In genomic region chr11:69804972-69805909, GRCm38 (mm10) we compare ENCODE assay signal across 8 mouse cellular contexts. TPM values are rescaled to one million over a fixed set of nuclear protein-coding genes. Genes with fewer than 3 reads are reported as not detected.
DNase-seq lines count a peak whose midpoint lies in the region; ATAC-seq and TF ChIP-seq lines count a peak whose summit lies in the region.

Gene Tmem102 (minus strand): TSS chr11:69805624.

- H3K9me3 ChIP-seq in intestine, embryonic 14.5 days (ENCODE audit: control insufficient read depth, low read length) = no peaks in the 10 kb centered on the region
- no peaks in the 10 kb centered on the region for H3K9me3 ChIP-seq in liver, embryonic 15.5 days (replicated peaks)
- H3K9me3 ChIP-seq in stomach, embryonic 15.5 days = no peaks in the 10 kb centered on the region

- TF ChIP-seq CTCF in left cerebral cortex, adult 2 months (IDR thresholded peaks at IDR 0.05) = no peak; the same call in 1 of the 2 replicates

- intact Hi-C loops in left cerebral cortex, adult 2 months (cut with DNase I) = loop anchor here (5.0 kb wide), 1 partner anchor 72 kb away; the partner anchor contains the start of gene Tmem95

- peak; percentile 87 for DNase-seq in A20 (ENCODE audit: low read depth, low spot score)
- peak; percentile 20 for DNase-seq in embryo, embryonic 11 days
- peak; percentile 64 for DNase-seq in intestine, embryonic 14.5 days (ENCODE audit: low spot score)
- no peak for DNase-seq in cerebellum, adult 11 months
- DNase-seq in thymus, adult 18-20 months = no peak
- no peak for DNase-seq in left cerebral cortex, adult 2 months (ENCODE audit: extremely low spot score in 1 of 2, low spot score in 2 of 2)

- H3K36me3 ChIP-seq in intestine, embryonic 14.5 days (ENCODE audit: control insufficient read depth, insufficient read depth, low read length) = no peaks in the 10 kb centered on the region
- no peaks in the 10 kb centered on the region for H3K36me3 ChIP-seq in liver, embryonic 15.5 days (replicated peaks)
- H3K36me3 ChIP-seq in stomach, embryonic 15.5 days = no peaks in the 10 kb centered on the region

- WGBS in intestine, embryonic 14.5 days = 7% methylated on average over 29 of the region's 29 CpGs
- WGBS in liver, embryonic 15.5 days (ENCODE audit: insufficient replicate concordance) = 22% methylated on average over 29 of the region's 29 CpGs
- 11% methylated on average over 29 of the region's 29 CpGs for WGBS in stomach, embryonic 15.5 days

- peak within 1 kb of the TSS; percentile 58 for H3K4me3 ChIP-seq in intestine, embryonic 14.5 days (ENCODE audit: low read depth, low read length)
- peak within 1 kb of the TSS; percentile 11; the same call in 1 of the 2 replicates for H3K4me3 ChIP-seq in liver, embryonic 15.5 days (replicated peaks)
- H3K4me3 ChIP-seq in stomach, embryonic 15.5 days (replicated peaks) = peak within 1 kb of the TSS; percentile 56
- H3K4me3 ChIP-seq in left cerebral cortex, adult 2 months = no peak within 1 kb of the TSS; the same call in 1 of the 2 replicates

- peaks cover 32% of the 10 kb centered on the region for H3K4me1 ChIP-seq in intestine, embryonic 14.5 days (replicated peaks; ENCODE audit: control insufficient read depth, insufficient read depth, low read length)
- peaks cover 46% of the 10 kb centered on the region for H3K4me1 ChIP-seq in liver, embryonic 15.5 days (replicated peaks)
- H3K4me1 ChIP-seq in stomach, embryonic 15.5 days = peaks cover 46% of the 10 kb centered on the region

- ATAC-seq in intestine, embryonic 14.5 days (replicated peaks; ENCODE audit: low FRiP score, low TSS enrichment, low read depth) = no peak
- no peak for ATAC-seq in liver, embryonic 15.5 days (ENCODE audit: insufficient read depth)
- peak; percentile 33; the same call in 1 of the 2 replicates for ATAC-seq in stomach, embryonic 15.5 days (ENCODE audit: insufficient read depth, low FRiP score, low read depth)

- peak within 1 kb of the TSS; percentile 23 for H3K9ac ChIP-seq in intestine, embryonic 14.5 days (ENCODE audit: low read length)
- H3K9ac ChIP-seq in liver, embryonic 15.5 days = 0 out of 2 replicates have a peak within 1 kb of the TSS, but pooled peaks have one; percentile 47
- H3K9ac ChIP-seq in stomach, embryonic 15.5 days = no peak within 1 kb of the TSS; the same call in 1 of the 2 replicates

- peak within 1 kb of the TSS; percentile 82 for H3K4me2 ChIP-seq in intestine, embryonic 14.5 days (ENCODE audit: low read length)
- peak within 1 kb of the TSS; percentile 78 for H3K4me2 ChIP-seq in liver, embryonic 15.5 days
- H3K4me2 ChIP-seq in stomach, embryonic 15.5 days = peak within 1 kb of the TSS; percentile 98

- H3K27me3 ChIP-seq in intestine, embryonic 14.5 days (replicated peaks; ENCODE audit: control insufficient read depth, insufficient read depth, low read length) = peaks cover 38% of the 10 kb centered on the region
- peaks cover 91% of the 10 kb centered on the region for H3K27me3 ChIP-seq in liver, embryonic 15.5 days
- H3K27me3 ChIP-seq in stomach, embryonic 15.5 days (replicated peaks) = peaks cover 6% of the 10 kb centered on the region; the same call in 1 of the 2 replicates

- H3K27ac ChIP-seq in intestine, embryonic 14.5 days (ENCODE audit: low read depth) = no peak within 1 kb of the TSS
- H3K27ac ChIP-seq in liver, embryonic 15.5 days (replicated peaks) = no peak within 1 kb of the TSS
- H3K27ac ChIP-seq in stomach, embryonic 15.5 days = no peak within 1 kb of the TSS; the same call in 1 of the 2 replicates
- H3K27ac ChIP-seq in left cerebral cortex, adult 2 months = no peak within 1 kb of the TSS

RNA-seq across cellular contexts. Expression of gene Tmem102, which starts in this region (rescaled TPM):
- polyA plus RNA-seq in intestine, embryonic 14.5 days (2014; fragmentation: Nextera tagmentation; extraction: Ambion mirVana) = 16.1 and 22.9 TPM in 2 replicates
- polyA plus RNA-seq in liver, embryonic 15.5 days (2015; fragmentation: Nextera tagmentation; extraction: Ambion mirVana) = 0.69 and 0.94 TPM in 2 replicates
- 19.9 and 20.4 TPM in 2 replicates for polyA plus RNA-seq in stomach, embryonic 15.5 days (2015; fragmentation: Nextera tagmentation; extraction: Ambion mirVana)
- total RNA-seq in left cerebral cortex, adult 2 months (2021) = under 1 TPM in 1 of 2 experiments, not detected in 1; 0.23 TPM

Comparison
In these comparisons a context has a peak if more than half of its experiments do, and no peak if none do; other contexts are left out.
1. DNase-seq: peak in A20 (single experiment), embryo, embryonic 11 days (single experiment) and intestine, embryonic 14.5 days (single experiment); none in cerebellum, adult 11 months (single experiment), thymus, adult 18-20 months (0 of 2) and left cerebral cortex, adult 2 months (0 of 2).
2. Peak in every context shown above with its lines, with median percentiles within 50 percentile points of each other: H3K4me2 ChIP-seq.